Mouse (Mus musculus): Measurements from ENCODE around the gene Pcdh11x. TPM values are rescaled to one million over a fixed set of nuclear protein-coding genes. Genes with fewer than 3 reads are reported as not detected.
"Not testable (repeated sequence)": the region's sequence is repeated elsewhere in the genome, so short reads cannot be mapped to it uniquely, and the experiment has no call there.

The Pcdh11x gene
- total RNA-seq (2021): under 1 TPM; 0.19 to 0.43 TPM
- long read RNA-seq, experiment 1: 0 reads
- long read RNA-seq, experiment 2: 0 reads

DNA sequence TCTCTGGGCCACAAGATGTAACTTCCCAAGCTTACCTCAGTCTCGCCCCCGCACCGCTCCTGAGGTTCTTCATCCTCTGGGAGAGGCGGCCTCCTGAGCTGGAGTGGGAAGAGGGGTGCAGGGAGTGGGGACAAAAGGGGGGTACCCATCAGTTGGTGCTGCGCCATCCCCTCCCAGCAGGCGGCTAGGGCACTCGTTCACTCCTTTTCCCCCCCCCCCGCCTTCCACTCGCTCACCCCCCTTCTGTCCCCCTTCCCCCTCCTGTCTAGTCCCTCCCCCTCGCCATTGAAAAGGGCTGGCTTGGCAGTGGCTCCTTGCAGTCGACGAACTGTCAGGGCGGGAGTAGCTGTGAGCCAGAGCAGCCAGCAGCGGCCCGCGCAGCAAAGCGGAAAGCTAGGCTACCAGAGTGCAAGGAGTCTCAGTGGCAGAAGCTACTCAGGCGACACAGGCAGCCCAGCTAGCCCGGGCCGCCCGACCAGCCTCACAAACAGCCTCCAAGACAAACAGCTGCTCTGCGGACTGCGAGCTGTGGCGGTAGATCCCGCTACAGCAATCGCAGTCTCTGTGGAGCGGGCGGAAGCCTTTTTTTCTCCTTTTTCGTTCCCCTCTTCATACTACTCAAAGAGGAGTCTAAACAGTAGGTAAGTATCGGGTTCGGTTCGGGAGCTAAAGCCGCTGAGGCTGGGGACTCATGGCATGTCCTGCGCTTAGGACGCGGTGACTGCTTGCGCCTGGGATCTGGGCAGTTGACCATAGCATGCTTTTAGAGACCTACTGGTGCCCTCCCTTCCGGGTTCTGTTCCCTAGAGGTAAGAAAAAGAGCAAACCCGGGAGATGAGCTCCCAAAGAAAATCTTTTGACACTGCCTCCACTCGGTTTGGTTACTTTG, at the start of gene Pcdh11x:
Pcdh11x (plus strand) TSS at position 249 of the 889 bp plus-strand sequence.
- DNase-seq (ENCODE audit: low spot score): no peak

DNA sequence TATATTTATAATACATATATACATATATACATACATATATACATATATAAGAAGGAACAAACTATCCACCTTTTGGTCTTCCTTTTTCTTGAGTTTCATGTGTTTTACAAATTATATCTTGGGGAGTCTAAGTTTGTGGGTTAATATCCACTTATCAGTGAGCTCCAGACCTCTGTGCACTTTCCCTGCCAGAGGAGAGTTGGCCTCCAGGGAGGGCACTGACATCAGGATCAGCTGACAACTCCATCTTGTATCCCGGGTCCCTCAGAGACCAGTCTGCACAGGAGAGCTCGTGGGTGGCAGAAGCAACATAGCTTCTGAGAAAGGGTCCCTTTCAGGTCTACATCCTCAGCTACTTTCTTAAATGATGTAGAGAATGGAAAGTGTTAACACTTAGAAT, 30.0 kb upstream of the Pcdh11x start:
- DNase-seq (ENCODE audit: low spot score): no peak

DNA sequence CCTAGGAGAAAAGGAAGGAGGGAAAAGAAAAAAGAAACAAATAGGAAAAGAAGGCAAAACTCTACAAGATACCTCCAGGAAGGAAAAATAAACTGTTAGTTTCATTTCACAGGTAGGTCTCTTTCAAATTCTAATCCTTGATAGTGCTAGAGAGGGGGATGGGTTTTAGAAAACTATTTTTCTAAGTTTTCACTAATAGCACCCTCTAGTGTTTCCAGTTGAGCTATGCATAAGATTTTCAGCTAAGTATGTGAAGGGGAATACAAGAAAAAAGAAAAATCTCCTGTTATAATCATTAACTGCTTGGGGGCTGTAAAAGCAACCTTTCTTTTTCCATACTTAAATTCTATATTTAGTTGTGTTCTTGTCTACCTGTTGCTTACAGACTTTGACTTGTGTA, 4.5 kb upstream of the Pcdh11x start:
- no peak for DNase-seq (ENCODE audit: low spot score)

DNA sequence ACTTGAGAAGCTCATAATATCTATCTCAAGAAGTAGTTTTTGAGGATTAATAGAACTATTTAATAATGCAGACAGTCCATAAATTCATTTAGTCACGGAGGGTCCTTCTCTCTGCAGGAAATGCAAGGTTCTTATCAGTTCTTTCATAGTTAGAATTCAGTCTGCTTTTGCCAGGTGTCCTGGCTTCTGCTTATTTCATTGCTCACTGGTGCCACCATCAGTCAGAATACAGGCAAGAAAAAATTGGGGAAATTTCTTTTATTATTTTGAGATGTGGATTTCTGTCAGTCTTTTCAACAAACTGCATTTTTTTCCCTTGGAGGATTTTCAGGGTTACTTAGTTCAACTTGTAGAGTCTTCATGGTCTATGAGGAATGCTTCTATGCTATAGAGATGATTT, 2.6 kb upstream of the Pcdh11x start:
- no peak for DNase-seq (ENCODE audit: low spot score)

DNA sequence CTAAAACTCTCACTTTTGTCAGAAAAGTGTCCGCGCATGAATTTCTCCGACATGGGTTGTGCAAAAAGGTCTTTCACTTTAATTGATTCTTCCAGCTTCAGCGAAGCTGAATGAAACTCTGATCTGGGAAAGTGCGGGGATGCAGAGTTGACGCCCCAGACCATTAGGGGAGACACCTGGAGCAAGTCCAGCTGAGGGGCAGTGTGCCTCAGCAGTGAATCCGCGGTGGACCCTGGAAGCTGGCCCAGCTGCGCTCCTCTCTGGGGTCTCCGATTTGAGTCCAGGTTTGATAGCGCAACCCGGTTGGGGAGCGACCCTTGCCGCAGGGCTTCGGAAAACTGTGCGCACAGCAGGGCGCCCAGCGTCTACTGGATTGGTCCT, 831 bp downstream of the Pcdh11x start:
- no peak for DNase-seq (ENCODE audit: low spot score)

DNA sequence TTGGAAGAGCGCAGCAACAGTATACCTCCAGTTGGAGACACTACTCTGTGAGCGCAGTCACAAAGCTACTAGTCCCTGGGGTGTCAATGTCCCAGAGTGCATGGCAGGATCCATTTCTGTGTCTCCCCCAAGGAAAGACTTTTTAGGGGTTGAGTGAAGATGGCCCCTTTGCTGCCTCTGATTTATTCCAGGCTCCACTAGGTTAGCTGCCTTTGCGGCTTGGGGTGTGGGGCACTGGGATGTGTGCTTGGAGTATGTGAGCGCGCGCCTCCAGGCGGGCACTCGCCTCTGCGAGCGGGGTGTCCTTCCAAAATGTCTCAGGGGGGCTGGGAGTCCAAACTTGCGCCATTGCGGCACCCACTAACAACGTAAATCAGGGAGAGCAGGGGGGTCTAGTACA, 1.6 kb downstream of the Pcdh11x start:
- DNase-seq (ENCODE audit: low spot score): no peak

DNA sequence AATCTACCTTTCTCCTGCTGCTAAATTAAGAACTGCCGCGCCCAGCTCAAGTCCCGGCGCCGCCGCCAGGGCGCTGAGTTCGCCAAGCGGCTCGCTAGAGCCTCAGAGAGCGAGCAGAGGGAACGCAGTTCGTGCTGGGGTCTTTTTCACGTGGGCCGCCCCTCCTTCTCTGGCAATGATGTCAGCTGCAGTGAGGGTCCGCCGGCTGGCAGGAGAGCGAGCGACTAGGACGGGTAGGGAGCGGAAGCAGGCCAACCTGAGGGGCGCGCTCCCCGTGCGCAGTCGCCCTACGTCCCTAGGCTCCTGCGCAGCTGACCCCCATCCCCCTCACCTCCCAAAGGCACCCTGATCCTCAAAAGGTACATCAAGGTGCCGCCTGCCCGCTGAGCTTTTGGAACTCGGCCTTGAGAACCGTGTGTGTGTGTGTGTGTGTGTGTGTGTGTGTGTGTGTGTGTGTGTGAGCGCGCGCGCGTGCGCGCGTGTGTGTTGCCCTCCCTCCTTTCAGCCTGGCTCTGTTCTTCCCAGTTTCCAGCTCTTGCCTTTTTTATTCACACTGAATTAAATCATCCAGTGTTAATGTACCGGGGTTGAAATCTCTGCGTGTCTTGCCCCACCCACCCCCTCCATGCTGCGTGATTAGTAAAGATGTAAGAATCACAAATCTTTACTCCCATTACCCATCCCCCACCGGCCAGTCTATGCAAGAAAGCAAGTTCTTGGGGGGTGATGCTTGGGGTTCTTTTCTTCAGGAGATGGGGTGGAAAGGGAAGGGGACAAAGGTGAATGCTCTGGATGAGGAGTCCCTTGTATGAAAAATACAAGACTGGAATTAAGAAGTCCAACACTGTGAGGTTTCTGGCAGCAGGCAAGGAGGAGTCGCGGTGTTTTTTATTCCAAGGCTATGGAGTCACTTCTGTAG, 3.0 kb downstream of the Pcdh11x start:
- no peak for DNase-seq (ENCODE audit: low spot score)

DNA sequence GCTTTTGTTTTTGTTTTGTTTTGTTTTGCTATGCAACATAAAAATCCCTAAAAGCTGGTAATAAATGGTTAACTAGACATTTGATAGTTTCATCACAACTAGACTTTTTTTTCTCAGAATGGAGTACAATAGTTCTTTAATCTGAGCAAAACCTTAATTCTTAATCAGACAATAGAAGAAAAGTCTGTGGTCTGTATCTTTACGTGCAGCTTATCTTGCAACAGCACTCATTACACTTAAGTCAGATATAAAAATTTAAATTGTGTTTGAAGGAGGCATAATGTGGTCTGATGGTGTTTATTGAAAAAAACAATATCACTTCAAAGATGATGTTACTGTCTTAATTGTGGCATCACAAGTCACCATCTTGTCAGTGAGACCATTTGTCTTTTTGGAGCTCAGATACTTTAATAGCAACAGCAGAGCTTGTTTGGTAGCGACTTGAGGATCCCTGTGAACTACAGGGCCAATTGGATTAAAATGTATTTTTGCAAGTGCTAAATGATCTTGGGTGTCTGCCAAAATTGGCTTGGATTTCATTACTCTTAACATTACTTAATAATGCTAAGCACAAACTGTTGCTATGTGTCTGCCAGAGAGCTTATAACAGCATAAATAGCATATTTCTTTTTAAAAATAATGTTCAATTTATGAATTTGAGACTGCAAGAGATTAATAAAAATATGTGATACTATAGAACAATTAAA, 11.6 kb downstream of the Pcdh11x start:
- no peak for DNase-seq (ENCODE audit: low spot score)

DNA sequence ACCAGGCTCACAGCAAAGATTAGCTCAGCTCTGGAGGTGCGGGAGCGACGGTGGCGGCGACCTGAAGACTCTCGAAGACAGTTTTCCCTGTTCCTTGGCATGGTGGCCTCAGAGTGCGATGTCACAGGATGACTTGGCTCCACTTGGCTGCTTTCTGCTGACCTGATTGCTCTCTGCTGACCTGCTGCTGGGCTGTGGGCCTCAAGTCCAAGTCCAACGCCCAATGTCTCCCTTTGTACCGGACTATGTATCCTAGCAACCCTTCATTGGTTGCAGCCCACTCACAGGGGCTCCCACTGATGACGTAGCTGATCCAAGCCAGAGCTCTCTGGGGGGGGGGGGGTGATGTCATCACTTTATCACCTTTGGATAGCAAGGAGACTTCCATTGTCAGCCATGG, 22.9 kb downstream of the Pcdh11x start, which contains the start of gene H2afb3:
H2afb3 (minus strand) TSS at position 101 of the 400 bp plus-strand sequence.
- DNase-seq (ENCODE audit: low spot score): not testable (repeated sequence)

DNA sequence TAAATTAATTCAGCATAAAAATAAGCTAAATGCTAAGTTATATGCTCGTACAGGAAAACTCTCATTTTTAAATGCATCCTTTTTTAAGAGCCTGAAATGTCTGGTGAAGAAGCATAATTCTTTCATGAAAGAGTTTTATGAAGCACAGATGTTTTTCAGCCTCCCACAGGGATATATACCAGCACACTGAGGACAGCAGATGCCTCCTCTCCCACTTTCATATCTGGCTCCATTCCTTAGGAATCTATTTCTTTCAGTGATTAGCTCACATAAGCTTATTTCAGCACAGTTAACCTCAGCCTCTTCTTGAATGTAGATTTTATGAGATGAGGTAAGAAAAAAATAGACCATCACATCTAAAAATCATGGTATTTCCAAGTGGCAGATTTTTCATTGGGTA, 176.2 kb downstream of the Pcdh11x start:
- DNase-seq (ENCODE audit: low spot score): no peak

DNA sequence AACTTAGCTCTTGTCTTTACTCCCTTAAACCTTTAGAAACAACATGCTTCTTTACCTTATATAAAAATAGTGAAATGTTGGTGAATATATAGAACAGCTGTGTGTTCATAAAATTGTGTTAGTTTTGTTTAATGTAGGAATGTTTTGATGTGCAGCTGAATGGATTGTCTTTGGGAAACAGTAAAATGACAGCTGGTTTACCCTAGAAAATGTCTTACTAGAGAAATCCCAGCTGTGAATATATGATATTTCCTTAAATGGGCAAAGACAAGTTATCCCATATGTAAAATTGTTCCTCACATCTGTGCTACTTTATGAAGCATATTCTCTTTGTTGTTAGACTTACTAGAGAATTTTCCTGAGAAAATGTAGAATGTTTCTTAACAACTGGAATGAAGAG, 196.4 kb downstream of the Pcdh11x start:
- DNase-seq (ENCODE audit: low spot score): no peak

DNA sequence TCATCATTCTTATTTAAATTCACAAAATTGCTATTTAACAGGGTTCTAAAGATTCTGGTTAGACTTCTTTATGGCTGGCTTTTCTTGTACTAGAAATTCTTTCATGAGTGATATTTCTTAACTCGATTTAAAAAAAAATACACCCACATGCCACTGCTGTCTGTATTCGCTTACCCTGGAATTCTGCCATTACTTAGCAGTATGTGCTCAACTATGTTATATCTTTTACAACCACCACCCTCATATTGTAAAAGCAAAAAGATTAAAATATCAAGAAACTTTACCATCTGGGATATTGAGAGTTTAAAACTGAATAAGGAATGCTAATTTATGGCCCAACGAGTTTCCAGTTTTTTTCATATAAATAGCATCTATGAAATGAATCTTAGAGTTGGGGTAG, 234.9 kb downstream of the Pcdh11x start:
- no peak for DNase-seq (ENCODE audit: low spot score)

DNA sequence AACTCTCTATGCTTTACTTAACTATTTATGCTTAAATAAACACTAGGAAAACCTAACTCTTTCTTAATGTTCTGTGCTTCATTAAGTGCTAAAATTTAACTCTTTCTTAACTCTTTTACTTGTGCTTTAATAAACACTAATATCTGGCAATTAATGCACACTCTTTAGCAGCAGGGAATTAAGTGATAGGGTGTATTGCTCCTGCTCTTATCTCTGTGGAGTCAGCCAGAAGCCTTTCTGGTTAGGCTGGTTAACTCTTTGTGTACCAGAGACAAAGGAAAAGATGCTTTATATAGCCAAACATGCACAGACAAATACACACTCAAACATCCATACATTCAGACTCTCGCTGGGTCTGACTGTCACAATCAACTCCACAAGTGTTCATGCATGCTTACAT, 309.2 kb downstream of the Pcdh11x start:
- no peak for DNase-seq (ENCODE audit: low spot score)

DNA sequence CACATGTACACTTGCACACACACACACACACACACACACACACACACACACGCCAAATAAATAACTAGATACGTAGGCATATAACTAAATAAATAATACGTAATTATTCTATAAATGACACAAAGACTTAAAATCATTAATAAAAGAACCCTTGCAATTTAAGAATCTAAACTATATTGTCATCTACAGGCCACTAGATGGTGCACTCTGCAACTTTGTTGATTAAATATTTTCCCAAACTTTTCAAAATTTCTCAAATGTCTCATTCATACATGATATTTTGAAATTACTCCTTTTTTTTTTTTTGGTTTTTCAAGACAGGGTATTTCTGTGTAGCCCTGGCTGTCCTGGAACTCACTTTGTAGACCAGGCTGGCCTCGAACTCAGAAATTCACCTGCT, 328.4 kb downstream of the Pcdh11x start:
- no peak for DNase-seq (ENCODE audit: low spot score)

DNA sequence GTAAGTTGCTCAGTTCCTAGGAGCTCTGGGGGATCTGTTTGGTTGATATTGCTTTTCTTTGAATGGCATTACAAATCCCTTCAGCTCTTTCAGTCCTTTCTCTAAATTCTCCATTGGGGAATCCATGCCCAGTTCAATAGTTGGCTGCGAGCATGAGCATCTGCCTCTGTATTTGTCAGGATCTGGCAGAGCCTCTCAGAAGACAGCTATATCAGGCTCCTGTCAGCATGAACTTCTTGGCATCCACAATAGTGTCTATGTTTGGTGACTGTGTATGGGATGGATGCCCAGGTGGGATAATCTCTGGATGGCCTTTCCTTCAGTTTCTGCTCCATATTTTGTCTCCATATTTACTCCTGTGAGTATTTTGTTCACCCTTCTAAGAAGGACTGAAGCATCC, 380.2 kb downstream of the Pcdh11x start:
- DNase-seq (ENCODE audit: low spot score): not testable (repeated sequence)

DNA sequence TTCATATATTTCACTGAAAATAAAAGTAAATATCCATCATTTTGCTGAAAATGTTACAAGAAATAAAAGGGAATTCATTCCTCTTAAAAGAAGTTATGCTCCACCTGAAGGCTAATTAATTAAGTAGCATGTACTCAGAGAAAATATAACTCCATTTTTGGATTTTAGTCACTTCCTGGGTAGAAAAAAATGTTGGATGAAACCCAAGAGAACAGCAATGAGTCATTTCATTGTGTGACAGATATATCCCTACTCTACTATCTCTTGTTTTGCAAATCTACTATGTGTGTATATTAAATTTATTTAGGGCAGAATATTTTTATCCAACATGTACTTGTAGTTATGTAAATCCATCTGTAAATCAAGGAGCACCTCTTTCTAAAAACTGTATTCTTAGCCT, 444.1 kb downstream of the Pcdh11x start:
- no peak for DNase-seq (ENCODE audit: low spot score)

DNA sequence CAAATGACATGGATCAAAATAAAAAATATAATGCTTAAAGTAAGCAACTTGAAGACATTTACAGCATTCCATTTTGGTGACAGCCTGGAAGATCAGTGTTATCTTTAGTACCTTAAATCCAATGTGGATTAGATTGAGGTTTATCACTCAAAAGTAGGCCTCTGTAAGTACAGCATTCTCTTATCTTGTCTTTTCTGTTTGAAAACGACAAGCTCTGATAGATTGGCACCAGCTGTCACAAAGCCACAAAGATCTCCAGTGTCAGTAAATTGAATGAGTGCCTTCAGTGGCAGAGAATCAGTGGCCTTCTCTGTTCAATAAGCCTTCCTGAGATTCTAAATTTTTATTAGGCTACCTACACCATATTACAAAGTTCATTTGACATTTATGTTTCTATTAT, 445.7 kb downstream of the Pcdh11x start:
- DNase-seq (ENCODE audit: low spot score): no peak

DNA sequence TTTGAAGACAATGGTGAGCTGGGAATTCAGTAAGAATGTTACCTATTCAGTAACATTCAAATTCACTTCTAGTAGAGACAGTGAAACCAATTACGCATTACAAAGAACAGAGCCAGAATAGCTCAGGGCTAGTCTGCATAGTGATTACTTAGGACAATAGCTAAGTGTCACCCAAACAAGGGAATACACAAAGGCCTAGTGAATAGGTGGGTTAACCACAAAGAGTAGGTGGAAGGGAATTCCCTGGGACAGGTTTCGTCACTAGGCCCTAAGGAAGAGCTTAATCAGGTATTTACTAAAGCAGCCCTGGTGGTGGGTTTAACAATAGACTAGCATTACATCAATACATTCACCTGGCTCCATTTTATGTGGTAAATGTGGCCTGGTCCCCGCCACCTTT, 654.5 kb downstream of the Pcdh11x start:
- DNase-seq (ENCODE audit: low spot score): no peak

Data from gastrocnemius, adult 18-20 months (tissue).